ENCODE assay signal across 7 mouse cellular contexts in genomic region chr15:94139534-94139958, GRCm38 (mm10).
A peak's percentile ranks its signal among the peaks of the same experiment; 100 is the strongest.
DNase-seq lines count a peak whose midpoint lies in the region; ATAC-seq and TF ChIP-seq lines count a peak whose summit lies in the region.

No protein-coding gene starts in this region.

- H3K4me3 ChIP-seq in embryonic facial prominence, embryonic 14.5 days (ENCODE audit: low read depth, low read length), result no peak overlapping the region
- no peak overlapping the region for H3K4me3 ChIP-seq in limb, embryonic 12.5 days (replicated peaks)
- H3K4me3 ChIP-seq in stomach, postnatal 0 days (ENCODE audit: low read depth, low read length), result no peak overlapping the region

- H3K9ac ChIP-seq in embryonic facial prominence, embryonic 14.5 days (ENCODE audit: low read depth, low read length), result no peak overlapping the region
- no peak overlapping the region for H3K9ac ChIP-seq in limb, embryonic 12.5 days (replicated peaks)
- no peak overlapping the region for H3K9ac ChIP-seq in stomach, postnatal 0 days (ENCODE audit: low read length)

- TF ChIP-seq CTCF in stomach, postnatal 0 days (IDR thresholded peaks at IDR 0.05; ENCODE audit: low read depth), result no peak

- H3K9me3 ChIP-seq in embryonic facial prominence, embryonic 14.5 days (ENCODE audit: control insufficient read depth, low read length), result no peaks in the 10 kb centered on the region
- no peaks in the 10 kb centered on the region for H3K9me3 ChIP-seq in limb, embryonic 12.5 days
- H3K9me3 ChIP-seq in stomach, postnatal 0 days (ENCODE audit: control insufficient read depth, low read length), result no peaks in the 10 kb centered on the region

- no peak overlapping the region for H3K27ac ChIP-seq in embryonic facial prominence, embryonic 14.5 days (replicated peaks; ENCODE audit: low read depth, low read length)
- H3K27ac ChIP-seq in limb, embryonic 12.5 days, result no peak overlapping the region
- no peak overlapping the region for H3K27ac ChIP-seq in stomach, postnatal 0 days (replicated peaks)

- H3K4me2 ChIP-seq in embryonic facial prominence, embryonic 14.5 days (ENCODE audit: low read depth, low read length), result 0 out of 2 replicates have a peak overlapping the region, but pooled peaks have one; percentile 16
- peak overlapping the region; percentile 21 for H3K4me2 ChIP-seq in limb, embryonic 12.5 days
- no peak overlapping the region for H3K4me2 ChIP-seq in stomach, postnatal 0 days (replicated peaks; ENCODE audit: low read depth)

- 28% methylated on average over 13 of the region's 13 CpGs for WGBS in embryonic facial prominence, embryonic 14.5 days
- 14% methylated on average over 13 of the region's 13 CpGs for WGBS in limb, embryonic 12.5 days
- WGBS in stomach, postnatal 0 days, result 59% methylated on average over 13 of the region's 13 CpGs

- no peaks in the 10 kb centered on the region for H3K36me3 ChIP-seq in embryonic facial prominence, embryonic 14.5 days (ENCODE audit: control insufficient read depth, insufficient read depth, low read length)
- no peaks in the 10 kb centered on the region for H3K36me3 ChIP-seq in limb, embryonic 12.5 days
- H3K36me3 ChIP-seq in stomach, postnatal 0 days (ENCODE audit: control insufficient read depth, insufficient read depth, low read length), result no peaks in the 10 kb centered on the region

- H3K27me3 ChIP-seq in embryonic facial prominence, embryonic 14.5 days (replicated peaks; ENCODE audit: control insufficient read depth, insufficient read depth, low read length), result no peaks in the 10 kb centered on the region
- H3K27me3 ChIP-seq in limb, embryonic 12.5 days, result peaks cover 3% of the 10 kb centered on the region; the same call in 1 of the 2 replicates
- no peaks in the 10 kb centered on the region for H3K27me3 ChIP-seq in stomach, postnatal 0 days (ENCODE audit: control insufficient read depth, insufficient read depth, low read length)

- no peak for ATAC-seq in embryonic facial prominence, embryonic 14.5 days (ENCODE audit: low read depth)
- no peak for ATAC-seq in limb, embryonic 12.5 days (ENCODE audit: insufficient number of reproducible peaks, insufficient read depth, low FRiP score, low TSS enrichment, low read depth)
- ATAC-seq in stomach, postnatal 0 days (ENCODE audit: low FRiP score, low TSS enrichment), result no peak

- no peak for TF ChIP-seq EP300 in stomach, postnatal 0 days (optimal IDR thresholded peaks at IDR 0.05)

- H3K4me1 ChIP-seq in embryonic facial prominence, embryonic 14.5 days (ENCODE audit: control insufficient read depth, insufficient read depth, low read length), result no peaks in the 10 kb centered on the region; the same call in 1 of the 2 replicates
- H3K4me1 ChIP-seq in limb, embryonic 12.5 days (replicated peaks), result peaks cover 30% of the 10 kb centered on the region
- no peaks in the 10 kb centered on the region for H3K4me1 ChIP-seq in stomach, postnatal 0 days (replicated peaks; ENCODE audit: control insufficient read depth, insufficient read depth)

- DNase-seq in thymus, postnatal 10 days (ENCODE audit: low spot score in 2 of 2), result peak; percentile 13 to 14
- DNase-seq in thymus, adult 18-20 months, result no peak
- DNase-seq in embryonic facial prominence, embryonic 14.5 days (ENCODE audit: low spot score), result peak; percentile 47
- peak; percentile 4 to 6 for DNase-seq in urinary bladder, postnatal 36 days (ENCODE audit: low spot score in 2 of 2)
- no peak for DNase-seq in layer of hippocampus, adult 11-12 months (ENCODE audit: low spot score)
- no peak for DNase-seq in stomach, postnatal 0 days (ENCODE audit: low spot score)

Comparison
In these comparisons a context has a peak if more than half of its experiments do, and no peak if none do; other contexts are left out.
1. DNase-seq: peak in thymus, postnatal 10 days (2 of 2), embryonic facial prominence, embryonic 14.5 days (single experiment) and urinary bladder, postnatal 36 days (2 of 2); none in thymus, adult 18-20 months (0 of 2), layer of hippocampus, adult 11-12 months (single experiment) and stomach, postnatal 0 days (single experiment).